Mouse (Mus musculus) megakaryocyte, embryonic 14.5 days (primary cell): ENCODE measurements around the gene Ssh2.

Experiments used
- FLI1 ChIP-seq: IDR thresholded peaks from 2 replicates; pipeline ENCODE4 v1.6.1; 2012; ENCODE audit warnings: low read length, inconsistent platforms, mixed read lengths
- GATA1 ChIP-seq: IDR thresholded peaks from 3 replicates; pipeline ENCODE4 v1.6.1; 2012; ENCODE audit warnings: mixed read lengths, low read length, inconsistent platforms, borderline replicate concordance

GRCm38 (mm10) chr11:77493512-77494343, 277.6 kb downstream of the Ssh2 start, which contains the start of gene Git1:
- no peak for TF ChIP-seq FLI1
- TF ChIP-seq GATA1: no peak
